Comparison of ENCODE assay signal across 9 mouse cellular contexts in the genomic region with DNA sequence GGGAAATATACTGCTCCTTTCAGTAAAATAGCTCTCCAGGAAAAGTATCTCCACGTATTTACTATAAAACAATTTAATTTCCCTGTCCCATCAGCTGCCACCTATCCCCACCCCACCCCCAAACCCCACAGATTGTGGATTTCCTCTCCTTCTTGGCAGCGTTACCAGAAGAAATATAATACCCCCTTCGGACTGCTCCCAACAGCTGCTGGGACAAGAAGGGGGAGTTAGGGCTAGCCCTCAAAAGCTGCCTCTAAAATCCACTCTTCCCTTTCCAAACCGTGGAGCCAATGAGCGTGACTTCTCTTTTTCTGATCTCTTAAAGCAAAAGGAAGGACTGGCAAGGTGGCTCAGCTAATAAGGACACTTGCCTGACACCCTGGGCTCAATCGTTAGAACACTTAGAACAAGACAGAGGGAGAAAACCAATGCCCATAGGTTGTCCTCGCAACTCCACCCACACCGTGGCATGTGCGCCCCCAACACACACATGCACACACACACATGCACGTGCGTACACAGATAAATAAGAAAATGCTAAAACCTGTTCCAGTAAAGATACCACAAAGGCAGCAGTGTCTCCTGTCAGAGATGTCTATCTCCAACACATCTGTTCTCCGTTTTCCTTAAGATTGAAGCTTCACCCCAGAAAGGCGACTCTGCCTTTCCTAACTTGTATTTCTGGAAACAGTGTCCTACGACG. TPM values are rescaled to one million over a fixed set of nuclear protein-coding genes. Genes with fewer than 3 reads are reported as not detected.
DNase-seq lines count a peak whose midpoint lies in the region; ATAC-seq and TF ChIP-seq lines count a peak whose summit lies in the region.
"Had no signal": no experiment of that assay in that cellular context is flagged by ENCODE, and none has a peak within 500 bp of the region (broad histone marks: within the 10 kb centered on the region; RNA-seq: fewer than 3 reads in every experiment).

No protein-coding gene starts in this region.

- H3K4me3 ChIP-seq in hindbrain, postnatal 0 days (ENCODE audit: low read length), result no peak overlapping the region
- no peak overlapping the region for H3K4me3 ChIP-seq in hindbrain, embryonic 11.5 days (ENCODE audit: low read depth, low read length)
- H3K4me3 ChIP-seq: forebrain, embryonic 15.5 days had no signal

- no peaks in the 10 kb centered on the region for H3K36me3 ChIP-seq in hindbrain, postnatal 0 days (ENCODE audit: insufficient read depth, low read length)
- no peaks in the 10 kb centered on the region for H3K36me3 ChIP-seq in hindbrain, embryonic 11.5 days (ENCODE audit: control insufficient read depth, insufficient read depth, low read length)
- H3K36me3 ChIP-seq: forebrain, embryonic 15.5 days had no signal

- no peak for ATAC-seq in hindbrain, postnatal 0 days
- ATAC-seq in hindbrain, embryonic 11.5 days (ENCODE audit: low FRiP score), result no peak
- ATAC-seq in common myeloid progenitor, adult 5-6 weeks (replicated peaks; ENCODE audit: low read depth, poor library complexity, severe bottlenecking), result peak; percentile 82
- ATAC-seq in hematopoietic stem cell, adult 5-6 weeks (replicated peaks in 1 of 2; ENCODE audit: insufficient read depth in 1 of 2, low FRiP score in 2 of 2, low TSS enrichment in 1 of 2, low read depth in 1 of 2, poor library complexity in 2 of 2, severe bottlenecking in 2 of 2), result peak; percentile 52 to 79
- peak; percentile 85 for ATAC-seq in megakaryocyte-erythroid progenitor cell, adult 5-6 weeks (replicated peaks; ENCODE audit: low FRiP score, low TSS enrichment, poor library complexity, severe bottlenecking)
- ATAC-seq: forebrain, embryonic 15.5 days had no signal

- no peak overlapping the region for H3K9ac ChIP-seq in hindbrain, postnatal 0 days (replicated peaks; ENCODE audit: low read length)
- no peak overlapping the region for H3K9ac ChIP-seq in hindbrain, embryonic 11.5 days (ENCODE audit: low read depth, low read length)
- H3K9ac ChIP-seq: forebrain, embryonic 15.5 days had no signal

- no peaks in the 10 kb centered on the region for H3K9me3 ChIP-seq in hindbrain, postnatal 0 days (ENCODE audit: low read length)
- no peaks in the 10 kb centered on the region for H3K9me3 ChIP-seq in hindbrain, embryonic 11.5 days (ENCODE audit: control insufficient read depth, low read length)
- H3K9me3 ChIP-seq: forebrain, embryonic 15.5 days had no signal

- no peaks in the 10 kb centered on the region; the same call in 1 of the 2 replicates for H3K4me1 ChIP-seq in hindbrain, postnatal 0 days (ENCODE audit: insufficient read depth, low read length)
- H3K4me1 ChIP-seq in hindbrain, embryonic 11.5 days (replicated peaks; ENCODE audit: control insufficient read depth, insufficient read depth, low read length), result no peaks in the 10 kb centered on the region

- DNase-seq in hindbrain, postnatal 0 days (ENCODE audit: low spot score), result peak; percentile 16
- no peak for DNase-seq in hindbrain, embryonic 11.5 days (ENCODE audit: low spot score)
- no peak for DNase-seq in frontal cortex, postnatal 14 days (ENCODE audit: low spot score in 2 of 2)
- DNase-seq in cerebellum, adult 11 months, result no peak
- DNase-seq in right cerebral cortex, adult 18-20 months, result no peak

- no peaks in the 10 kb centered on the region for H3K27me3 ChIP-seq in hindbrain, postnatal 0 days (ENCODE audit: insufficient read depth, low read length)
- H3K27me3 ChIP-seq in hindbrain, embryonic 11.5 days (ENCODE audit: control insufficient read depth, insufficient read depth, low read length), result no peaks in the 10 kb centered on the region
- H3K27me3 ChIP-seq: forebrain, embryonic 15.5 days had no signal

- H3K27ac ChIP-seq in hindbrain, postnatal 0 days, result no peak overlapping the region
- no peak overlapping the region for H3K27ac ChIP-seq in hindbrain, embryonic 11.5 days (ENCODE audit: low read depth, low read length)
- H3K27ac ChIP-seq: forebrain, embryonic 15.5 days had no signal

- WGBS in hindbrain, postnatal 0 days, result 62% methylated on average over 15 of the region's 15 CpGs
- WGBS in hindbrain, embryonic 11.5 days, result 66% methylated on average over 15 of the region's 15 CpGs

- TF ChIP-seq CTCF in hindbrain, postnatal 0 days (IDR thresholded peaks at IDR 0.05; ENCODE audit: low read depth), result no peak

- H3K4me2 ChIP-seq in hindbrain, postnatal 0 days (ENCODE audit: low read depth, low read length), result no peak overlapping the region
- H3K4me2 ChIP-seq in hindbrain, embryonic 11.5 days (replicated peaks; ENCODE audit: low read depth, low read length), result no peak overlapping the region
- H3K4me2 ChIP-seq: forebrain, embryonic 15.5 days had no signal

RNA-seq across cellular contexts. Expression of a gene that starts 7.7 kb away (rescaled TPM):
- 65.3 and 77.0 TPM in 2 replicates for total RNA-seq in hindbrain, postnatal 0 days (2014; rRNA removed)
- 5.3 and 5.4 TPM in 2 replicates for polyA plus RNA-seq in hindbrain, postnatal 0 days (2015; fragmentation: Nextera tagmentation; extraction: Ambion mirVana)
- 2.0 and 3.5 TPM in 2 replicates for polyA plus RNA-seq in hindbrain, embryonic 11.5 days (2014; fragmentation: Nextera tagmentation; extraction: Ambion mirVana)
- total RNA-seq in common myeloid progenitor, adult 5-6 weeks (2017), result 16.8 and 39.4 TPM in 2 replicates
- 17.1 and 32.5 TPM in 2 replicates for total RNA-seq in hematopoietic stem cell, adult 5-6 weeks (2017)
- 14.5 and 33.0 TPM in 2 replicates for total RNA-seq in megakaryocyte-erythroid progenitor cell, adult 5-6 weeks (2014; fragmentation: Nextera tagmentation)
- 5.5 and 15.5 TPM in 2 replicates for total RNA-seq in megakaryocyte-erythroid progenitor cell, adult 5-6 weeks (2017)

Comparison
In these comparisons a context has a peak if more than half of its experiments do, and no peak if none do; other contexts are left out.
1. ATAC-seq: peak in common myeloid progenitor, adult 5-6 weeks (single experiment), hematopoietic stem cell, adult 5-6 weeks (2 of 2) and megakaryocyte-erythroid progenitor cell, adult 5-6 weeks (single experiment); none in hindbrain, postnatal 0 days (single experiment) and hindbrain, embryonic 11.5 days (single experiment).